Mouse (Mus musculus): ENCODE data around the gene Plppr3. TPM values are rescaled to one million over a fixed set of nuclear protein-coding genes. Genes with fewer than 3 reads are reported as not detected.
A peak's percentile ranks its signal among the peaks of the same experiment; 100 is the strongest.

Gene Plppr3
- total and polyA plus RNA-seq, 3 experiments = 0.85 to 6.2 TPM; not detected in 1

DNA sequence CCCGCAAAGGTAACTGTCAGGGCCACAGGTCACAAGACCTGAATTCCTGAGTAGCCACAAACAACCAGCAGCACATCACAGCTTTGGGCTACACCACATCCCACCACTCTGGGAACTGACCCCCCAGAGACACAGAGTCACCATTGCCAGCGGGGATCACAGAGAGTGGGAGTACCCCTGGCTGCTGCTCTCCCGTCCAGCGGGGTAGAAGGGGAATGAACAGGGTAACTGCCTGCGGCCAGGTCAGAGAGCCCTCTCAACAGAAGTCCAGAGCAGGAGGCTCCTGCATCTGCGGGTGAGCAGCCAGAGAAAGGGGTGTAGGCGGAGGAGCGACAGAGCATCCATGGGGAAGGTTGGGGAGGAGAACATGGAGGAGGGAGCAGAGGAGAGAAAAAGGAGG, 41.6 kb upstream of the Plppr3 start:
- Histone ChIP-seq H3K27ac (ENCODE audit: control insufficient read depth, low read depth, low read length) (no peak overlapping the region), H3K9ac (ENCODE audit: control insufficient read depth, low read depth, low read length, poor library complexity, severe bottlenecking) (peak overlapping the region; percentile 80), H3K79me2 (ENCODE audit: control insufficient read depth, insufficient read depth, low read length, poor library complexity) (peaks cover 21% of the 10 kb centered on the region), H3K4me3 (ENCODE audit: control insufficient read depth in 1 of 2, insufficient read depth in 1 of 2, low read depth in 2 of 2, low read length in 2 of 2) (peak overlapping the region; percentile 76 to 99), H3K4me1 (ENCODE audit: control insufficient read depth in 1 of 2, insufficient read depth in 2 of 2, low read length in 2 of 2) (peaks cover 15 to 23% of the 10 kb centered on the region in 2 experiments), H3K9me3 (replicated peaks; ENCODE audit: insufficient read depth, low read length) (no peaks in the 10 kb centered on the region), H3K27me3 (ENCODE audit: control insufficient read depth in 1 of 2, insufficient read depth in 2 of 2, low read length in 2 of 2) (no peaks in the 10 kb centered on the region), H3K36me3 (ENCODE audit: control insufficient read depth in 1 of 2, insufficient read depth in 2 of 2, low read length in 2 of 2) (peaks cover 0 to 7% of the 10 kb centered on the region in 2 experiments; a peak in 2 of 4 replicates)
- no peak for TF ChIP-seq MYB (IDR thresholded peaks at IDR 0.05; ENCODE audit: low read depth, low read length)
- TF ChIP-seq ZNF384 (IDR thresholded peaks at IDR 0.05; ENCODE audit: low read depth, low read length) = no peak
- 0 out of 2 replicates have a peak, but pooled peaks have one; percentile 14 for TF ChIP-seq MAX (IDR thresholded peaks at IDR 0.05; ENCODE audit: low read length)
- TF ChIP-seq ZKSCAN1 (IDR thresholded peaks at IDR 0.05; ENCODE audit: low read depth, low read length) = no peak
- TF ChIP-seq MAFK (IDR thresholded peaks at IDR 0.05; ENCODE audit: borderline replicate concordance, low read depth, low read length) = no peak
- TF ChIP-seq ELF1 (IDR thresholded peaks at IDR 0.05; ENCODE audit: low read depth, low read length) = no peak
- TF ChIP-seq USF1 (IDR thresholded peaks at IDR 0.05; ENCODE audit: low read depth, low read length) = no peak
- DNase-seq (ENCODE audit: low read depth, low spot score) = peak; percentile 31

DNA sequence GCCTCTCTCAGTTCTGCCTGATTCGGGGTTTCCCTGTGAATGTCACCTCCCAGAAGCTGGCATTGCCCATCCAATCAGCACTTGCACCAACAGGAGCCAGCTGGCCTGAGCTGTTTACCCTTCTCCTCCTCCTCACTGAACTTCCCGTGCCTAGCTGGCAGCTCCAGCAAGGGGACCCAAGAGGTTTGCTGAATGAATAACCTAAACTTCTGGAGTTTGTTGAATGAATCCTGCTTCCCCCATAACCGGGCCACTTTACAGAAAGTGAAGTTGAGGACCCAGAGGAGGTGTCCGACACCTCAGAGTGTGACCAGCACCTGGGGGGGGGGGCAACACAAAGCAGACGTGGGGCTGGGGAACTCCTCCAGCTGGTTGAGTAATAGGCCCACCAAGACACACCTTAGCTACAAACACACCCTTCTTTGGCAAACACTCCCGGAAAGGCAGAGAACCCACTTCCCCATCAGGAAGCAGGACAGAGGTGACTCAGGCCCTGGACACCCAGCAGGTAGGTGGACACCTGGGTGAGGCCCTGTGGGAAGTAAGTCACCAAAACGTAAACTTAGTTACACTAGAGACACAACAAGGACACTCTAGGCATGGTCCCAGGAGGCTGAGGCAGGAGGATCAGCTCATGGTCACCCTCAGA, 40.6 kb upstream of the Plppr3 start:
- Histone ChIP-seq H3K27ac (ENCODE audit: control insufficient read depth, low read depth, low read length) (peak overlapping the region; percentile 69), H3K4me3 (ENCODE audit: control insufficient read depth in 1 of 2, insufficient read depth in 1 of 2, low read depth in 2 of 2, low read length in 2 of 2) (peak overlapping the region; percentile 14 to 39), H3K9ac (ENCODE audit: control insufficient read depth, low read depth, low read length, poor library complexity, severe bottlenecking) (peak overlapping the region; percentile 24), H3K27me3 (ENCODE audit: control insufficient read depth in 1 of 2, insufficient read depth in 2 of 2, low read length in 2 of 2) (no peaks in the 10 kb centered on the region), H3K4me1 (ENCODE audit: control insufficient read depth in 1 of 2, insufficient read depth in 2 of 2, low read length in 2 of 2) (peaks cover 15 to 23% of the 10 kb centered on the region in 2 experiments), H3K9me3 (replicated peaks; ENCODE audit: insufficient read depth, low read length) (no peaks in the 10 kb centered on the region), H3K79me2 (ENCODE audit: control insufficient read depth, insufficient read depth, low read length, poor library complexity) (peaks cover 21% of the 10 kb centered on the region), H3K36me3 (ENCODE audit: control insufficient read depth in 1 of 2, insufficient read depth in 2 of 2, low read length in 2 of 2) (peaks cover 0 to 7% of the 10 kb centered on the region in 2 experiments; a peak in 2 of 4 replicates)
- DNase-seq (ENCODE audit: low read depth, low spot score) = peak; percentile 33
- no peak for TF ChIP-seq MYC (IDR thresholded peaks at IDR 0.05; ENCODE audit: low read depth, low read length)
- no peak for TF ChIP-seq TBP (IDR thresholded peaks at IDR 0.05; ENCODE audit: low read depth, low read length)
- TF ChIP-seq ETS1 (IDR thresholded peaks at IDR 0.05; ENCODE audit: low read depth, low read length) = 0 out of 2 replicates have a peak, but pooled peaks have one; percentile 2
- TF ChIP-seq USF2 (IDR thresholded peaks at IDR 0.05; ENCODE audit: borderline replicate concordance in 1 of 2, insufficient read depth in 1 of 2, low read depth in 1 of 2, low read length in 2 of 2) = no peak
- TF ChIP-seq MXI1 (IDR thresholded peaks at IDR 0.05; ENCODE audit: low read depth, low read length) = peak; percentile 12; the same call in 1 of the 2 replicates
- TF ChIP-seq EP300 (IDR thresholded peaks at IDR 0.05; ENCODE audit: low read depth in 1 of 2, low read length in 2 of 2) = peak in 1 of 2 experiments; percentile 25; a peak in 1 of 4 replicates
- no peak for TF ChIP-seq MYB (IDR thresholded peaks at IDR 0.05; ENCODE audit: low read depth, low read length)
- TF ChIP-seq SMC3 (IDR thresholded peaks at IDR 0.05; ENCODE audit: low read depth, low read length) = no peak
- no peak for TF ChIP-seq MAX (IDR thresholded peaks at IDR 0.05; ENCODE audit: low read length)
- TF ChIP-seq MAFK (IDR thresholded peaks at IDR 0.05; ENCODE audit: borderline replicate concordance, low read depth, low read length) = no peak

All from MEL (cell line).